Comparison of ENCODE assay signal across 8 mouse cellular contexts in the genomic region with DNA sequence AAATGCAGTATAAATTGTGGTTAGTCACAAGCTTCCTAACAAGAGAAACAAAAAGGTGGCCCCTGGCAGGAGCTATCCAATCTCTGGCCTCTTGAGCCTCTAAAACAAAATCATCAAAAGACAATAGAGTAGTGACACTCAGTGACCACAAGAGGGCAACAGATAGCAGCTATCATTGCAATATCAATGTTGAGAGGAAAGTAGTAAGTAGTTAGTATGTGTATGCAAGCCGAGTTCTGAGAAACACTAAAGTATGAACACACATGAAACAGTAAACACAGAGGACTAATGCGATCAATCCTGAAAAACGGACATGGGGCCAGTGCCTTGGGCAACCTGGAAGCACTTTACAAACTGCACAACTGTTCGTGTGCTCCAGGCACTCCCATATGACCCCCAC. TPM values are rescaled to one million over a fixed set of nuclear protein-coding genes. Genes with fewer than 3 reads are reported as not detected.
DNase-seq lines count a peak whose midpoint lies in the region; ATAC-seq and TF ChIP-seq lines count a peak whose summit lies in the region.

No protein-coding gene starts in this region.

- H3K9me3 ChIP-seq in embryonic facial prominence, embryonic 11.5 days (replicated peaks; ENCODE audit: control insufficient read depth, low read length): no peaks in the 10 kb centered on the region
- H3K9me3 ChIP-seq in embryonic facial prominence, embryonic 10.5 days: no peaks in the 10 kb centered on the region
- no peaks in the 10 kb centered on the region for H3K9me3 ChIP-seq in midbrain, embryonic 11.5 days (ENCODE audit: control insufficient read depth, low read length)
- H3K9me3 ChIP-seq in midbrain, embryonic 16.5 days (replicated peaks; ENCODE audit: control insufficient read depth, low read length, poor library complexity, severe bottlenecking): no peaks in the 10 kb centered on the region

- no peaks in the 10 kb centered on the region for H3K36me3 ChIP-seq in embryonic facial prominence, embryonic 11.5 days (replicated peaks; ENCODE audit: control insufficient read depth, insufficient read depth, low read depth, low read length)
- peaks cover 45% of the 10 kb centered on the region for H3K36me3 ChIP-seq in embryonic facial prominence, embryonic 10.5 days (replicated peaks)
- H3K36me3 ChIP-seq in midbrain, embryonic 11.5 days (ENCODE audit: control insufficient read depth, insufficient read depth, low read length): peaks cover 7% of the 10 kb centered on the region; the same call in 1 of the 2 replicates
- peaks cover 10% of the 10 kb centered on the region for H3K36me3 ChIP-seq in midbrain, embryonic 16.5 days (ENCODE audit: control insufficient read depth, insufficient read depth, low read length)

- no peak overlapping the region for H3K4me3 ChIP-seq in embryonic facial prominence, embryonic 11.5 days (ENCODE audit: low read depth, low read length)
- H3K4me3 ChIP-seq in embryonic facial prominence, embryonic 10.5 days: no peak overlapping the region
- no peak overlapping the region for H3K4me3 ChIP-seq in midbrain, embryonic 11.5 days (ENCODE audit: low read depth, low read length)
- H3K4me3 ChIP-seq in midbrain, embryonic 16.5 days (ENCODE audit: low read depth, low read length): no peak overlapping the region
- H3K4me3 ChIP-seq in lung, adult 2 months (replicated peaks; ENCODE audit: extremely low read depth, low read depth, low read length): no peak overlapping the region

- no peaks in the 10 kb centered on the region for H3K27me3 ChIP-seq in embryonic facial prominence, embryonic 11.5 days (ENCODE audit: control insufficient read depth, insufficient read depth, low read length)
- no peaks in the 10 kb centered on the region for H3K27me3 ChIP-seq in embryonic facial prominence, embryonic 10.5 days (replicated peaks; ENCODE audit: low read depth, poor library complexity, severe bottlenecking)
- H3K27me3 ChIP-seq in midbrain, embryonic 11.5 days (ENCODE audit: control insufficient read depth, insufficient read depth, low read length): no peaks in the 10 kb centered on the region
- no peaks in the 10 kb centered on the region for H3K27me3 ChIP-seq in midbrain, embryonic 16.5 days (ENCODE audit: control insufficient read depth, insufficient read depth, low read depth, low read length)

- 43% methylated on average over 4 of the region's 4 CpGs for WGBS in embryonic facial prominence, embryonic 11.5 days
- 39% methylated on average over 4 of the region's 4 CpGs for WGBS in embryonic facial prominence, embryonic 10.5 days
- 45% methylated on average over 4 of the region's 4 CpGs for WGBS in midbrain, embryonic 11.5 days
- WGBS in midbrain, embryonic 16.5 days: 47% methylated on average over 4 of the region's 4 CpGs
- WGBS in lung, adult 2 months: 32% methylated on average over 4 of the region's 4 CpGs

- TF ChIP-seq CTCF in lung, adult 2 months (IDR thresholded peaks at IDR 0.05; ENCODE audit: insufficient read depth, low read length): peak; percentile 30; the same call in 1 of the 2 replicates

- no peak for ATAC-seq in embryonic facial prominence, embryonic 11.5 days (replicated peaks; ENCODE audit: insufficient number of reproducible peaks, low FRiP score, low TSS enrichment, low read depth)
- ATAC-seq in midbrain, embryonic 11.5 days (ENCODE audit: low FRiP score): peak; percentile 21; the same call in 1 of the 2 replicates
- no peak for ATAC-seq in midbrain, embryonic 16.5 days

- H3K4me1 ChIP-seq in embryonic facial prominence, embryonic 11.5 days (ENCODE audit: control insufficient read depth, insufficient read depth, low read length): no peaks in the 10 kb centered on the region
- no peaks in the 10 kb centered on the region for H3K4me1 ChIP-seq in embryonic facial prominence, embryonic 10.5 days
- H3K4me1 ChIP-seq in midbrain, embryonic 11.5 days (ENCODE audit: control insufficient read depth, insufficient read depth, low read length): no peaks in the 10 kb centered on the region
- H3K4me1 ChIP-seq in midbrain, embryonic 16.5 days (ENCODE audit: control insufficient read depth, insufficient read depth, low read length): peaks cover 2% of the 10 kb centered on the region; the same call in 1 of the 2 replicates
- peaks cover 2% of the 10 kb centered on the region; the same call in 1 of the 2 replicates for H3K4me1 ChIP-seq in lung, adult 2 months (ENCODE audit: control insufficient read depth, insufficient read depth, low read length)

- TF ChIP-seq POLR2A in lung, adult 2 months (IDR thresholded peaks at IDR 0.05; ENCODE audit: borderline replicate concordance, extremely low read depth, low read depth, low read length): no peak

- peak; percentile 80 for DNase-seq in embryonic facial prominence, embryonic 11.5 days (ENCODE audit: low spot score)
- no peak for DNase-seq in embryonic facial prominence, embryonic 10.5 days (ENCODE audit: low spot score)
- DNase-seq in midbrain, embryonic 11.5 days (ENCODE audit: low spot score, missing footprints): peak; percentile 89
- peak; percentile 64 for DNase-seq in embryo, embryonic 11 days
- DNase-seq in lung, adult 2 months: no peak
- DNase-seq in telencephalon, adult 2 months (ENCODE audit: low read depth, low spot score): peak; percentile 42
- DNase-seq in spleen, adult 12 weeks (ENCODE audit: low spot score): no peak

- H3K9ac ChIP-seq in embryonic facial prominence, embryonic 11.5 days (replicated peaks; ENCODE audit: low read length): no peak overlapping the region
- H3K9ac ChIP-seq in midbrain, embryonic 11.5 days (ENCODE audit: low read length): no peak overlapping the region
- H3K9ac ChIP-seq in midbrain, embryonic 16.5 days (ENCODE audit: low read depth, low read length): no peak overlapping the region

- no peak overlapping the region for H3K4me2 ChIP-seq in embryonic facial prominence, embryonic 11.5 days (ENCODE audit: low read depth, low read length)
- no peak overlapping the region for H3K4me2 ChIP-seq in midbrain, embryonic 11.5 days
- no peak overlapping the region for H3K4me2 ChIP-seq in midbrain, embryonic 16.5 days (ENCODE audit: low read length)

- H3K27ac ChIP-seq in embryonic facial prominence, embryonic 11.5 days (replicated peaks; ENCODE audit: low read depth, low read length): no peak overlapping the region
- H3K27ac ChIP-seq in embryonic facial prominence, embryonic 10.5 days (replicated peaks): no peak overlapping the region
- no peak overlapping the region for H3K27ac ChIP-seq in midbrain, embryonic 11.5 days (ENCODE audit: low read depth, low read length)
- no peak overlapping the region for H3K27ac ChIP-seq in midbrain, embryonic 16.5 days (ENCODE audit: low read length)

RNA-seq across cellular contexts. Expression of gene Ralbp1, which starts 20.9 kb away (rescaled TPM):
- polyA plus RNA-seq in embryonic facial prominence, embryonic 11.5 days (2014; fragmentation: Nextera tagmentation; extraction: Ambion mirVana): 47.8 and 48.4 TPM in 2 replicates
- polyA plus RNA-seq in embryonic facial prominence, embryonic 10.5 days (2016; fragmentation: Nextera tagmentation; extraction: Ambion mirVana): 58.5 and 61.3 TPM in 2 replicates
- 39.5 and 45.4 TPM in 2 replicates for polyA plus RNA-seq in midbrain, embryonic 11.5 days (2014; fragmentation: Nextera tagmentation; extraction: Ambion mirVana)
- 50.2 and 51.6 TPM in 2 replicates for polyA plus RNA-seq in midbrain, embryonic 16.5 days (2015; fragmentation: Nextera tagmentation; extraction: Ambion mirVana)
- polyA plus RNA-seq in lung, adult 2 months (2012; rRNA removed): 55.1 and 60.5 TPM in 2 replicates

Comparison
In these comparisons a context has a peak if more than half of its experiments do, and no peak if none do; other contexts are left out.
1. DNase-seq: peak in embryonic facial prominence, embryonic 11.5 days (single experiment), midbrain, embryonic 11.5 days (single experiment), embryo, embryonic 11 days (single experiment) and telencephalon, adult 2 months (single experiment); none in embryonic facial prominence, embryonic 10.5 days (single experiment), lung, adult 2 months (single experiment) and spleen, adult 12 weeks (single experiment).